Mouse (Mus musculus) bone marrow, adult 2 months (tissue): Measurements from ENCODE around the gene Chit1.

Experiments used
- CTCF ChIP-seq: fragments of 200-500 bp; IDR thresholded peaks from 2 replicates; pipeline ENCODE4 v1.5.1; 2011; ENCODE audit warnings: low read length, control low read depth; ENCODE audit not compliant: control insufficient read depth, insufficient read depth
- POLR2A ChIP-seq: fragments of 200-500 bp; IDR thresholded peaks from 2 replicates; pipeline ENCODE4 v1.6.1; 2011; ENCODE audit warnings: low read depth, mild to moderate bottlenecking, control low read depth, low read length, borderline replicate concordance; ENCODE audit not compliant: control insufficient read depth

DNA sequence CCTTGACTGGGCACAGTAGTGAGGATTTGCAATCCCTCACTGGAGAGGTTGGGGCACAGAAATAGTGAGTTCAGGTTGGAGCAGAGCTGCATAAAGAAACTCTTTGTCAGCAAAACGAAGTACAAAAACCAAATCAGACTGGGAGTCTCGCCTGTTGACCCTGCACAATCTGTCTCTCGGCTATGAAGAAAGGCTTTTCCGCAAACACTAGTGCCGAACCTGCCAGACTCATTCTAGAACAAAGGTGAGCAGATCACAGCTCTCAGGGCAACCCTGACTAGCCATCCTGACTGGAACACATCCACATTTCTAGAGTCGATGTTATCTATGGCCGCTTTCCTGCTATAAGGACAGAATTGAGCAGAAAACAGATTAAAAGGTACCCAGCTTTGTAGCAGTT is 62.0 kb downstream of the Chit1 start:
- TF ChIP-seq CTCF (no peak), POLR2A (no peak)
